Mouse (Mus musculus): ENCODE measurements around the gene Smim12. TPM values are rescaled to one million over a fixed set of nuclear protein-coding genes. Genes with fewer than 3 reads are reported as not detected.

Gene Smim12
- total and polyA plus RNA-seq, 3 experiments: 48.3 to 60.1 TPM; not detected in 1

- H3K9ac ChIP-seq (ENCODE audit: control insufficient read depth, low read depth, low read length, poor library complexity, severe bottlenecking): no peak overlapping the region
- H3K4me3 ChIP-seq (ENCODE audit: control insufficient read depth in 1 of 2, insufficient read depth in 1 of 2, low read depth in 2 of 2, low read length in 2 of 2): no peak overlapping the region
- no peaks in the 10 kb centered on the region for H3K4me1 ChIP-seq (ENCODE audit: control insufficient read depth in 1 of 2, insufficient read depth in 2 of 2, low read length in 2 of 2)
- no peak for TF ChIP-seq CTCF (IDR thresholded peaks at IDR 0.05 in 2 of 3, conservative IDR thresholded peaks at IDR 0.05 in 1 of 3; ENCODE audit: control insufficient read depth in 1 of 3, insufficient read depth in 1 of 3, low read depth in 2 of 3, low read length in 3 of 3, poor library complexity in 1 of 3, severe bottlenecking in 1 of 3)
- no peak for TF ChIP-seq NRF1 (IDR thresholded peaks at IDR 0.05; ENCODE audit: insufficient read depth, low read depth, low read length, poor library complexity, severe bottlenecking)
- no peak for TF ChIP-seq POLR2A (IDR thresholded peaks at IDR 0.05; ENCODE audit: control insufficient read depth in 1 of 2, insufficient read depth in 1 of 2, low read depth in 1 of 2, low read length in 2 of 2, poor library complexity in 1 of 2)
- TF ChIP-seq MAZ (IDR thresholded peaks at IDR 0.05; ENCODE audit: low read depth, low read length): no peak
- no peak for TF ChIP-seq ZMIZ1 (IDR thresholded peaks at IDR 0.05; ENCODE audit: low read depth, low read length)
- no peak for TF ChIP-seq GABPA (IDR thresholded peaks at IDR 0.05; ENCODE audit: low read depth, low read length)
- TF ChIP-seq BHLHE40 (IDR thresholded peaks at IDR 0.05; ENCODE audit: borderline replicate concordance, low read depth, low read length): no peak
- no peak for TF ChIP-seq ELF1 (IDR thresholded peaks at IDR 0.05; ENCODE audit: low read depth, low read length)
- TF ChIP-seq USF1 (IDR thresholded peaks at IDR 0.05; ENCODE audit: low read depth, low read length): no peak
- TF ChIP-seq KAT2A (conservative IDR thresholded peaks at IDR 0.05; ENCODE audit: low read depth, low read length): no peak
- no peak for TF ChIP-seq SMC3 (IDR thresholded peaks at IDR 0.05; ENCODE audit: low read depth, low read length)
- no peak for TF ChIP-seq GATA1 (IDR thresholded peaks at IDR 0.05; ENCODE audit: low read depth, low read length)
- no peak for TF ChIP-seq SIN3A (IDR thresholded peaks at IDR 0.05; ENCODE audit: low read length)
- no peak for TF ChIP-seq TBP (IDR thresholded peaks at IDR 0.05; ENCODE audit: low read depth, low read length)
- TF ChIP-seq ZNF384 (IDR thresholded peaks at IDR 0.05; ENCODE audit: low read depth, low read length): no peak
- TF ChIP-seq JUND (IDR thresholded peaks at IDR 0.05; ENCODE audit: low read depth, low read length): no peak
- no peak for TF ChIP-seq EP300 (IDR thresholded peaks at IDR 0.05; ENCODE audit: low read depth in 1 of 2, low read length in 2 of 2)
- no peak for TF ChIP-seq MXI1 (IDR thresholded peaks at IDR 0.05; ENCODE audit: low read depth, low read length)
- DNase-seq (ENCODE audit: low read depth, low spot score): no peak
- H3K36me3 ChIP-seq (ENCODE audit: control insufficient read depth in 1 of 2, insufficient read depth in 2 of 2, low read length in 2 of 2): no peaks in the 10 kb centered on the region
- no peaks in the 10 kb centered on the region for H3K79me2 ChIP-seq (ENCODE audit: control insufficient read depth, insufficient read depth, low read length, poor library complexity)
- H3K27ac ChIP-seq (ENCODE audit: control insufficient read depth, low read depth, low read length): no peak overlapping the region
- no peaks in the 10 kb centered on the region for H3K27me3 ChIP-seq (ENCODE audit: control insufficient read depth in 1 of 2, insufficient read depth in 2 of 2, low read length in 2 of 2)
- H3K9me3 ChIP-seq (replicated peaks; ENCODE audit: insufficient read depth, low read length): no peaks in the 10 kb centered on the region
These were observed 19.0 kb upstream of the Smim12 start for GRCm38 (mm10) chr4:127224444-127225100.

- Histone ChIP-seq H3K4me3 (ENCODE audit: control insufficient read depth in 1 of 2, insufficient read depth in 1 of 2, low read depth in 2 of 2, low read length in 2 of 2) (no peak overlapping the region), H3K27ac (ENCODE audit: control insufficient read depth, low read depth, low read length) (no peak overlapping the region), H3K79me2 (ENCODE audit: control insufficient read depth, insufficient read depth, low read length, poor library complexity) (no peaks in the 10 kb centered on the region), H3K4me1 (ENCODE audit: control insufficient read depth in 1 of 2, insufficient read depth in 2 of 2, low read length in 2 of 2) (no peaks in the 10 kb centered on the region), H3K9ac (ENCODE audit: control insufficient read depth, low read depth, low read length, poor library complexity, severe bottlenecking) (no peak overlapping the region), H3K36me3 (ENCODE audit: control insufficient read depth in 1 of 2, insufficient read depth in 2 of 2, low read length in 2 of 2) (no peaks in the 10 kb centered on the region), H3K27me3 (ENCODE audit: control insufficient read depth in 1 of 2, insufficient read depth in 2 of 2, low read length in 2 of 2) (no peaks in the 10 kb centered on the region), H3K9me3 (replicated peaks; ENCODE audit: insufficient read depth, low read length) (no peaks in the 10 kb centered on the region)
- TF ChIP-seq USF2 (IDR thresholded peaks at IDR 0.05; ENCODE audit: borderline replicate concordance in 1 of 2, insufficient read depth in 1 of 2, low read depth in 1 of 2, low read length in 2 of 2) (no peak), ZKSCAN1 (IDR thresholded peaks at IDR 0.05; ENCODE audit: low read depth, low read length) (no peak), TAL1 (IDR thresholded peaks at IDR 0.05; ENCODE audit: low read length) (no peak), MAX (IDR thresholded peaks at IDR 0.05; ENCODE audit: low read length) (no peak), MXI1 (IDR thresholded peaks at IDR 0.05; ENCODE audit: low read depth, low read length) (no peak), MAFK (IDR thresholded peaks at IDR 0.05; ENCODE audit: borderline replicate concordance, low read depth, low read length) (no peak), RAD21 (IDR thresholded peaks at IDR 0.05; ENCODE audit: low read depth, low read length) (no peak), ETS1 (IDR thresholded peaks at IDR 0.05; ENCODE audit: low read depth, low read length) (no peak), TBP (IDR thresholded peaks at IDR 0.05; ENCODE audit: low read depth, low read length) (no peak), MAZ (IDR thresholded peaks at IDR 0.05; ENCODE audit: low read depth, low read length) (no peak), ELF1 (IDR thresholded peaks at IDR 0.05; ENCODE audit: low read depth, low read length) (no peak), JUND (IDR thresholded peaks at IDR 0.05; ENCODE audit: low read depth, low read length) (no peak), ZMIZ1 (IDR thresholded peaks at IDR 0.05; ENCODE audit: low read depth, low read length) (no peak), TCF12 (IDR thresholded peaks at IDR 0.05; ENCODE audit: low read depth, low read length) (no peak), NELFE (IDR thresholded peaks at IDR 0.05; ENCODE audit: low read depth, low read length) (no peak), USF1 (IDR thresholded peaks at IDR 0.05; ENCODE audit: low read depth, low read length) (no peak), CHD2 (IDR thresholded peaks at IDR 0.05; ENCODE audit: low read length) (no peak)
- no peak for DNase-seq (ENCODE audit: low read depth, low spot score)
These were observed 17.5 kb upstream of the Smim12 start for GRCm38 (mm10) chr4:127226067-127226466.
